Mouse (Mus musculus): ENCODE data around the gene Rnf114. TPM values are rescaled to one million over a fixed set of nuclear protein-coding genes. Genes with fewer than 3 reads are reported as not detected.

The Rnf114 gene
- total RNA-seq, 2 experiments from 2014 or later = 48.4 to 51.1 TPM

GRCm38 (mm10) chr2:167541324-167541723 is 48.9 kb downstream of the Rnf114 start:
- no peak for DNase-seq

DNA sequence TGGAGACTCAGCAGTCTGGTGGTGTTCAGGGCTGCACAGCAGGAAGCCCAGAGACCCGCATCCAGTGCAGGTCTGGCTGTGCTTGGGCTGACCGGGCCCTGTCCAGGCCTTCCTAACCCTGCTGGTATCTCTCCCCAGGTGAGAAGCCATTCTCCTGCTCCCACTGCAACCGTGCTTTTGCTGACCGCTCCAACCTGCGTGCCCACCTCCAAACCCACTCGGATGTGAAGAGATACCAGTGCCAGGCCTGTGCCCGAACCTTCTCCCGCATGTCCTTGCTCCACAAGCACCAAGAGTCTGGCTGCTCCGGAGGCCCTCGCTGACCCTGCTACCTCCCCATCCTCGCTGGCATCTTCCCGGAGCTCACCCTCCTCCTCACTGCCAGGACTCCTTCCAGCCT is 49.3 kb downstream of the Rnf114 start:
- no peak for DNase-seq

DNA sequence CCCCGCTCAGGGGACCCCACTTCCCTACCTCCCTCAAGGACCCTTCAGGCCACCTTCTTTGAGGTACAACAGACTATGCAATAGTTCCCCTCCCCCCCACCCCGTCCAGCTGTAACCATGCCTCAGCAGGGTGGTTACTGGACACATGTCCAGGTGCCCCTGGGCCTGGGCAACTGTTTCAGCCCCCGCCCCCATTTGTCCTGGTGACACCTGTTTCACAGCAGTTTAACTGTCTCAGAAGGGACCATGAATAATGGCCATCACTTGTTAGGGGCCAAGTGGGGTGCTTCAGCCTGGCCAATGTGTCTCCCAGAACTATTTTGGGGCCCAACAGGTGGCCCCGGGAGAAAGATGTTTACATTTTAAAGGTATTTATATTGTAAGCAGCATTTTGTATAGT is 49.9 kb downstream of the Rnf114 start:
- no peak for DNase-seq

DNA sequence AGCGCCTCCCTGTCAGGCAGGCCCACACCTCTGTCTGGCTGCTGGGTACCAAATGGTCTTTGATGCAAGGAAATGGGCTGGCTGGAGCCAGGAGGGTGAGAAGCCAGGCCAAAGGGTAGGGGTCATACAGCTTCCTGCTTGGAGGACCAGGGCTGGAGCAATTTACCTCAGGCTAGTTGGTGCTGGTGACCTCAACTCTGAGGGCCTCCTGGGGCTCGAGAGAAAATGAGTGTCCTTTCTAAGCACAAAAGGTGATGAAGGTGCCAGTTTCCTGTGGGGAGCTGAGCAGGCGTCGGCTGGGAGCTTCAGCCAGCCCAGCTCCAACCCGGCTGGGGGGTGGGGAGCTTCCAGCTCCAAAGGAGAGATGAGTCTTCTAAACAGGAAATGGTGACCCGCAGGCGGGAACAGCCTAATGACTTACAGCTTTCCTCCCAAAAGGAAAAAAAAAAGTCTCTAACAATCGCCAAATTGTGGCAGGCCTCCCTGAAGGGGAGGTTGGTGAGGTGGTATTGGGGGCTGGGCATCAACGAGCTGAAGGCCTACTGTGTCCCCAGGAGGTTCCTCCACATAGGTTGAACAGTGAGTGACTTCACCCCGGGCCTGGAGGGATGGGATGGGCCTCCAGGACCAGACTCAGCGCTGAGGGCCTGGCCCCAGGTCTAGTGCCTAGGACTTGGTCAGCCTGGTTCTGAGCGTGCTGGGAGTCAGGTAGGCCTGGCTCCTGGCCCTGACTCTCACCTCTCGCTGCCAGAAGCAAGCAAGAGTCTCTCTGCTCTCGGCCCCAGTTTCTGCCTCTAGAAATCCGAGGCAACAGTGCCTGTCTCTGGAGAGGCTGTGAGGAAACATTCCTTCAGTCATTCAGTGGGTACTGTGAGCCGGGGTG is 50.9 kb downstream of the Rnf114 start:
- DNase-seq = no peak

DNA sequence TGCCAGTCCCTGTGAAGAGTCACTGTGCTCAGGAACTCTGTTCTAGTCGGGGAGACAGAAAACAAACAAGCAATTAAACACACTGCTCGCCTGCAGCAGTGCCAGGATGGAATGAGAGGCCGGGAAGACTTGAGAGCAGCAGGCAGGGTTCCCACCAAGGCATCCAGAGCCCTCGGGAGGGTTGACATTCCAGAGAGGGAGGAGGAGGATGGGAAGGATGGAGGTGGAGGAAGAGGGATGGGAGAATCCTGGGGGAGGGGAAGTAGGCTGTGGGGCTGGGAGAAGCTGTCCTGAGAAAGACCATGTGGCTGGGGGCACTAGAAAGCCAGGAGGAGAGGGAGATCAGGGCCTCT is 51.5 kb downstream of the Rnf114 start:
- peak in 1 of 2 experiments; percentile 14 for DNase-seq

DNA sequence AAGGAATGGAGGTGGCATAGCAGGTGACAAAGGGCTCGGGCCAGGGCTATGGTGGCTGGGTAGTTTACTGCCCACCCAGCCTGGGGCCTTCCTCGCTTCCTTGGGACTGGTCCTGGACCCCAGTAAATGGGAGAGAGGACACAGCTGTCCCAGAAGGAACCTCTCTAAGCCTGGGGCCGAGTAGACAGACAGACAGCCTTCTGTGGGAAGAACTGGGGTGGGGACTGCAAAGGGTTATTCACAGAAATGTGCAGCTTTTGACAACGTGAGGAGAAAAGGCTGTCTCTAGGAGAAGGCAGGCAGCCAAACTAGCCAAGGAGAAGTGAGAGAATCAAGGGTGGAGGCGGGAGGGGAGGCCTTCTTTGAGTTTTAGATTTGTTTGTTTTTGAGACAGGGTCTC is 52.0 kb downstream of the Rnf114 start:
- no peak for DNase-seq

DNA sequence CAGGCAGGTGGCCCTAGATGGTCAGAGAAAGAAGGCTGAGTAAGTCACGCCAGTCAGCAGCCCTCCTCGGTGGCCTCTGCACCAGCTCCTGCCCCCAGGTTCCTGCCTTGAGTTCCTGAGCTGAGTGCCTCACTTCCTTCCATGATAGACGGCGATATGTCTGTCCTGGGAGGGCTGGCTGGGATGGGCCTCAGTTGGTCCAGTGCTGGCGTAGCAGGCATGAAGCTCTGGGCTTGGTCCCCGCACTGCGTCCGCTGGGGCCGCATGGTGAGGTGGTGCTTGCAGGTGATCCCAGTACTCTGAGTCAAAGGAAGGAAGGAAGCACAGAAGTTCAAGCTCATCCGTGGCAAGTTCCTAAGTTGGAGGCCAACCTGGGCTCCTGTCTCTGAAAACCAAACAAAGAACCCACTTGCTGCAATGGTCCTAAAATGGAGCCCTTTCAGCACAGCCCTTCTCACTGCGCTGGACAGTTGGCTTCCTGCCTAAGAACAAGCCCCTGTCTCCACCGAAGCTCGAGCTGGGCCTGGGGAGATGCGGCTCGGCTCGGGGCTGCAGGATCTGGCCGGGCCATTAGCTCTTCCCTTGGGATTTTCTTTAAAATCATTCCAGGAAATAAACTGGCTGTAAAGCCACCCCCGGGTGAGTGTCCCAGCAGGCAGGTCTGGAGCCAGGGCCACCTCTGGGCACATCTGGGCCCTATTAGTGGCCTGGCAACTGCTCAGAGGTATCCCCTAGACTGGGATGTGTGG is 54.2 kb downstream of the Rnf114 start:
- no peak for DNase-seq

- no peak for DNase-seq
Measured at GRCm38 (mm10) chr2:167547444-167547843, 55.0 kb downstream of the Rnf114 start.

DNA sequence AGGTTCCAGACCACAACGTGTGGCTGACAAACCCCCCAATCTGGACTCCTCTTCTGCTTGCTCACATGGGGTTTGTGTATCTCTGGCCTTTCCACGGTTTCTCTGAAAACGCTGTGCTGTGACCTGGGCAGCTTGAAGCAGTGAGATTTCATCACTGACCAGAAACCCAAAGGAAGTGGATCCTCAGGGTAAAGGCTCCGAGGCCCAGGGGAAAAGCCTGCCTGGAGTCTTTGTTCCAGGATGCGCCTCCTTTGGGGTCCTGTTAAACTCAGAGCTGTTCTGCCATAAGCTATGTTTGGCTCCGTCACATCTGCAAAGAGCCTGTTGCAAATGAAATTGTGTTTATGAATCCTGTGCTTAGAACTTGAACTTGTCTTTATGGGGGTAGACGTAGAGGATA is 56.5 kb downstream of the Rnf114 start:
- DNase-seq = no peak

GRCm38 (mm10) chr2:167550341-167550854 is 58.0 kb downstream of the Rnf114 start:
- no peak for DNase-seq

DNA sequence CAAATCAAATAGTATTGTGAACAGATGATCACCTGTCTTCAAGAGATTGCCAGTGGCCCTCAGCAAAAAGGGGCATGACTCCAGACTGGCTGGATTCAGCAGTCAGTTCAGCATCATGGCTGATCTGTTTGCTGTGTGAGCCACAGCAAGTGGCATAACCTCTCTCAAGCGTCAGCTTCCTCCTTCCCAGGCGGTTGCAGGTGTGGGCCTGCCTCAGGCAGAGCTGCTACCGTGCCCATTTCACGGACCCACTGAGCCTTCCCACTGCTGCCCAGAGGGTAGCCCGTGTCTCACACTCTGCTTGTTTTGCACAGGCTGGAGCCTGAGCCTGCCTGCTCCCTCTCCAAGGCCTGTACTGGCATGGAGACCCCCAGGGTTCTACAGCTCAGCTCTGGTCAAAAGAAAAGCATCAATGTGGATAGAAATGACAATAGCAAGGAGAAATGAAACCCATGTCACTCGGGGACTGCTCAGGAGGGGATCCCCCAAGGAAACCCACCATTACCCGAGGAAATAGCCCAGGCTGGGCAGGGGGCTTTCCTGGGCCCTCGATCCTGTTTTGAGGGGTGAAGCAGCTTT is 59.0 kb downstream of the Rnf114 start:
- no peak for DNase-seq

DNA sequence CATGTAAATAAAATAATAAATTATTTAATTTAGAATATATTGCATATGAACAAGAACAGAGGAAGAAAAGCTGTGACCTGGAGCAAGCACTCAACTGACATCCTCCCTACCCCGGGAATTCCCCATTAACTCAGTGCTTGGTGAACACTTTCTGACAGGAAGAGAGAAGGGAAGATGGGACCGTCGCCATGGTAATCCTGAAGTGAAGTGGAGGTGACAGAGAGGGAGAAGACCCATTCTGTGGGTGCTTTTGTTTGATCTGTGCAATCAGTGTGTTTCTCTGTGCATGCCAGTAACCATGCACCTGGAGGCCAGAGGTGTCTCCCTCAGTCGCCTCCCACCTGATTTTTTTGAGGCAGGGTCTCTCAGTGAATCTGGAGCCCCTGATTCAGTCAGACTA is 59.8 kb downstream of the Rnf114 start:
- DNase-seq = no peak

DNA sequence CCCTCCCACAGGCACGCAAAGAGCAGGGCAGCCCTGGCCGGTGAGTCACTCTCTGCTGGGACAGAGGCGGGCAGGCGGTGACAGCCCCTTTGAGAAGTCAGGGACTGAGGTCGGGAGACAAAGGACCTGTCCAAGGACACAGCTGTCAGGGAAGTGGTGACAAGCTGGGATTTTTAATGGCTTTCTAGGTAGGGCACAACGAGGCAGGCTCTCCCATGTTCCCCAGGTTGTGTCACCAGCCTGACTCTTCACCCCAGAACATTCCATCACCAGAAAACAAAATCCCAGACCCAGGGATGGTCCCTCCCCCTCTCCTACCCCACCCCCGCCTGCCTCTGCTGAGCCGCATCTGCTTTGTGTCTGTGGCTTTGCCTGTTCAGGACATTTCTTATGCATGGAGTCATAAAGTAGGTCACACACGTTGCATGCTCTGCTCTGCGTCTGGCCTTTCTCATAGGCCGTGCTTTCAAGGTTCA is 60.5 kb downstream of the Rnf114 start:
- no peak for DNase-seq

GRCm38 (mm10) chr2:167555766-167556165 is 63.3 kb downstream of the Rnf114 start:
- no peak for DNase-seq

DNA sequence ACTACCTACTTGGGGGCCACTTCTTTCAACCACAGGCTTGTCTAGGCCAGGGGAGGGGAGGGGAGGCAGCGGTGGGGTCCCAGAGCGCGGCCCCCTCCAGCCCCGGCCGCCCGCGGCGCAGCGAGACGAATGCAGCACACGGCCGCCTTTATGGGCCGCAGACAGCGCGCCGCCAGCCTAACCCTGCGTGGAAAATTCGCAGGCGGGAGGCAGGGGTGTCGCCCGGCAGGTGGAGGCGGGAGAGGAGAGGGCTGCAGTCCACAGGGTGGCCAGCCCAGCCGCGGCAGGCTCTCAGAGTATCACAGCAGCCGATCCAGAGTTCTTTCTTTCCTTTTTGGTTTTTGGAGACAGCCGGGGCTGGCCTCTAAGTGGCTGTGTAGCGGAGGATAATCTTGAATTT is 67.0 kb downstream of the Rnf114 start:
- no peak for DNase-seq

DNA sequence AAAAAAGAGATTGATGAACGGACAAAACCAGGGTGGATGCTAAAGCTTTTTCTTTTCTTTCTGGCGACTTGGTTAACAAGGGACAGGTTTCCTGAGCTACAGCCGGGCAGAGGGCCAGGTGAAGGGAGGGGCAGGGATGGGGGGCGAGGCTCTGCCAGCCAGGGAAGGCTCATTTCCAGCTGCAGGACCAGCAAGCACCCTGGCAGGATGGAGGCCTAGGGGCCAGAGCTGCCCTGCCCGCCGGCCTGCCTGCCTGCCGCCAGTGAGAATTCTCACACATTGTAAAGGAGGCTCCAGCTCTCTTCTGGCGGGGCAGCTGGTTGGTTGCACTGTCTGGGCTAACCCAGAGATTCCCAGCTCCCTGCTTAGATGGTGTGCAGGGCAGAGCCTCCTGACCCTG is 69.7 kb downstream of the Rnf114 start:
- no peak for DNase-seq

DNA sequence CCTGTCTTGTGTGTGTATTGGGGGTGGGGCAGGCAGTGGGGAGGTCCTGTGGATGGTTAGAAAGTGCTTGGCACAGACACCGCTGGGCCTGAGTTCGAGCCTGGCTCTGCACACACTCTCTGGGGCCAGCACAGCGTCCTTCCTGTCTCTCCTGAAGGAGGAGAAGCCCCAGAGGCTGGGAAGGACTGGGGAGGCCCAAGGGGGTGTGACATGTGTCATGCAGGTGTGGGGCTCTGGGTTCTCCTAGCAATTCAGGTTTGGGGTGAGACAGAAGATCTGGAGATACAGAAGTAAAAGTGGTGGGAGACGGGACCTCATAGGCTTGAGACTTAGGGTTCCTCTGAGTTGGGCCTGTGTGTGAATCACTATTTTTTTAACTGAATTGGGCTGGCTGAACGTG is 70.6 kb downstream of the Rnf114 start:
- no peak for DNase-seq

- DNase-seq = no peak
Measured at GRCm38 (mm10) chr2:167563703-167564102, 71.3 kb downstream of the Rnf114 start.

GRCm38 (mm10) chr2:167564551-167565311 is 72.3 kb downstream of the Rnf114 start:
- no peak for DNase-seq

- DNase-seq = no peak
Measured at GRCm38 (mm10) chr2:167565312-167565656, 72.8 kb downstream of the Rnf114 start.

DNA sequence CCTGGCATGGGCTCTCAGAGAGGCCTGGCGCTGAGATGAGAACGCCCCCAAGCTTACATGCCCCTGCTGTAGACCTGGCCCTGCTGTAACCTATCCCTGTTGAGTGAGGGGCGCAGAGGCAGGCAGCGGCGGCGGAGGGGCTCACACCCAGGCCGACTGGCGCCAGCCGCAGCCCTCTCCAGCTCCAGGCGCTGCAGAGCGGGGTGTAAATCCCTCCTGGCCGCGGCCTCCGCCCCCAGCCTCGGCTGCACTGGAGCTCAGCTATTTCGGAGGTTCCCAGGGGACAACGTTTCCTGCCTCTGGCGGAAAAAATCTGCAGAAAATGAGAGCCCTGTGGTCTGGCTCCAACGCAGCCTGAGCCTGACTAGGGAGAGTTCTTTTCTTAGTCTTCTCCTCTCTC is 73.2 kb downstream of the Rnf114 start:
- DNase-seq = no peak
